Mouse (Mus musculus) liver, adult 2 months (tissue): ENCODE data around the gene Rassf8. TPM values are rescaled to one million over a fixed set of nuclear protein-coding genes. Genes with fewer than 3 reads are reported as not detected.

Experiments used
- DNase-seq: peaks from one replicate; pipeline ENCODE4 v3.0.0-alpha.2; 2011; ENCODE audit warnings: low read depth, low spot score; ENCODE audit errors: extremely low read depth
- H3K27ac ChIP-seq: fragments of 200-500 bp; replicated peaks from 2 replicates; pipeline ENCODE4 v1.5.1; 2012; ENCODE audit warnings: low read depth, mild to moderate bottlenecking, control low read depth, inconsistent platforms, low read length; ENCODE audit not compliant: insufficient read depth
- H3K27me3 ChIP-seq: fragments of 200-500 bp; 2 replicates; pipeline ENCODE4 v1.6.1; 2012; ENCODE audit warnings: mild to moderate bottlenecking, moderate library complexity, low read length, inconsistent platforms; ENCODE audit not compliant: control insufficient read depth, insufficient read depth
- H3K36me3 ChIP-seq: fragments of 200-500 bp; 2 replicates; pipeline ENCODE4 v1.6.1; 2012; ENCODE audit warnings: low read length, inconsistent platforms; ENCODE audit not compliant: control insufficient read depth, insufficient read depth
- H3K4me1 ChIP-seq: fragments of 200-500 bp; 2 replicates; pipeline ENCODE4 v1.6.1; 2011; ENCODE audit warnings: low read length; ENCODE audit not compliant: control insufficient read depth, insufficient read depth
- H3K4me3 ChIP-seq: fragments of 200-500 bp; 2 replicates; pipeline ENCODE4 v1.5.1; 2011; ENCODE audit warnings: low read depth, mild to moderate bottlenecking, control low read depth, low read length, moderate library complexity; ENCODE audit not compliant: insufficient read depth
- H3K79me2 ChIP-seq: fragments of 200-500 bp; 2 replicates; pipeline ENCODE4 v1.6.1; 2012; ENCODE audit warnings: inconsistent platforms, mild to moderate bottlenecking, low read length, moderate library complexity; ENCODE audit not compliant: control insufficient read depth, insufficient read depth
- H3K9ac ChIP-seq: fragments of 200-500 bp; 2 replicates; pipeline ENCODE4 v1.6.1; 2012; ENCODE audit warnings: low read depth, mild to moderate bottlenecking, control low read depth, inconsistent platforms, low read length
- CTCF ChIP-seq: fragments of 200-500 bp; IDR thresholded peaks from 2 replicates; pipeline ENCODE4 v1.5.1; 2011; ENCODE audit warnings: low read depth, low read length, control low read depth
- POLR2A ChIP-seq: fragments of 200-500 bp; IDR thresholded peaks from 2 replicates; pipeline ENCODE4 v1.6.1; 2011; ENCODE audit warnings: low read length, control low read depth; ENCODE audit not compliant: insufficient read depth; ENCODE audit errors: extremely low read depth
- WGBS: fragments of 180-500 bp; shearing (Covaris S2); methylation state at CpG from one replicate; pipeline ENCODE4 v1.1.7; 2018; 5-methylcytosine and 5-hydroxymethylcytosine counted together
- polyA plus RNA-seq: library from polyadenylated mRNA; depleted of rRNA; stranded (reverse); fragments of >200 nt; gene quantifications from 2 replicates; pipeline ENCODE4 v1.2.3, GENCODE M21; 2012; rRNA removed
- total RNA-seq: library from RNA; depleted of rRNA; stranded (reverse); fragments of >200 nt; gene quantifications from 2 replicates; pipeline ENCODE4 v1.2.3, GENCODE M21; 2014; rRNA removed

Rassf8 gene
- total and polyA plus RNA-seq, 2 experiments, result 19.5 to 30.0 TPM

- H3K79me2 ChIP-seq, result no peaks in the 10 kb centered on the region
- no peak for DNase-seq
- WGBS, result 68% methylated on average over 3 of the region's 3 CpGs
- H3K4me1 ChIP-seq, result peaks cover 3% of the 10 kb centered on the region
- H3K27me3 ChIP-seq, result no peaks in the 10 kb centered on the region
- TF ChIP-seq POLR2A (no peak), CTCF (no peak)
- H3K27ac ChIP-seq, result no peak overlapping the region
- no peak overlapping the region for H3K9ac ChIP-seq
- no peaks in the 10 kb centered on the region for H3K36me3 ChIP-seq
- H3K4me3 ChIP-seq, result no peak overlapping the region
Observed at GRCm38 (mm10) chr6:145867111-145867510, 120.6 kb downstream of the Rassf8 start.

Other genes starting within 250 kb of the Rassf8 start
- gene Lmntd1, start 132.4 kb upstream of the Rassf8 start, total RNA-seq, result not detected in 2 replicates
- gene Lmntd1, start 132.4 kb upstream of the Rassf8 start, polyA plus RNA-seq, result not detected in 2 replicates
- gene Tuba3b, start 131.0 kb upstream of the Rassf8 start, total RNA-seq, result not detected in 2 replicates
- not detected in 2 replicates for gene Tuba3b, start 131.0 kb upstream of the Rassf8 start, polyA plus RNA-seq
- gene Bhlhe41, start 118.8 kb downstream of the Rassf8 start, total RNA-seq, result 0.40 and 1.8 TPM in 2 replicates
- gene Bhlhe41, start 118.8 kb downstream of the Rassf8 start, polyA plus RNA-seq, result 0.21 and 0.32 TPM in 2 replicates
- gene Sspn, start 184.9 kb downstream of the Rassf8 start, total RNA-seq, result 0.81 and 0.83 TPM in 2 replicates
- gene Sspn, start 184.9 kb downstream of the Rassf8 start, polyA plus RNA-seq, result 0.34 and 0.36 TPM in 2 replicates